Mouse (Mus musculus): ENCODE results near the gene Arf1. TPM values are rescaled to one million over a fixed set of nuclear protein-coding genes. Genes with fewer than 3 reads are reported as not detected.

Arf1 gene
- polyA plus RNA-seq, 1 experiment: 885 TPM

- Histone ChIP-seq H3K27ac (ENCODE audit: insufficient read depth, low read depth, low read length) (peak overlapping the region; percentile 41; the same call in 1 of the 2 replicates), H3K27me3 (ENCODE audit: control insufficient read depth, insufficient read depth, low read length) (no peaks in the 10 kb centered on the region), H3K4me3 (ENCODE audit: low read depth, low read length) (peak overlapping the region; percentile 89), H3K36me3 (ENCODE audit: control insufficient read depth, insufficient read depth, low read length) (peaks cover 46% of the 10 kb centered on the region), H3K4me1 (ENCODE audit: control insufficient read depth, insufficient read depth, insufficient read length, low read length) (peaks cover 10% of the 10 kb centered on the region)
- no peak for TF ChIP-seq CTCF (IDR thresholded peaks at IDR 0.05; ENCODE audit: extremely low read depth, insufficient read length, insufficient replicate concordance, low read depth, low read length)
- TF ChIP-seq POLR2A (IDR thresholded peaks at IDR 0.05; ENCODE audit: low read depth, low read length): no peak
- 54% methylated on average over 5 of the region's 5 CpGs for WGBS
These were observed 18.5 kb downstream of the Arf1 start for GRCm38 (mm10) chr11:59209580-59209979.

- peak overlapping the region; percentile 71 for H3K27ac ChIP-seq (ENCODE audit: insufficient read depth, low read depth, low read length)
- peaks cover 10% of the 10 kb centered on the region for H3K4me1 ChIP-seq (ENCODE audit: control insufficient read depth, insufficient read depth, insufficient read length, low read length)
- peak; percentile 68; the same call in 1 of the 2 replicates for TF ChIP-seq CTCF (IDR thresholded peaks at IDR 0.05; ENCODE audit: extremely low read depth, insufficient read length, insufficient replicate concordance, low read depth, low read length)
- 0 out of 2 replicates have a peak, but pooled peaks have one; percentile 22 for TF ChIP-seq POLR2A (IDR thresholded peaks at IDR 0.05; ENCODE audit: low read depth, low read length)
- 5% methylated on average over 18 of the region's 18 CpGs for WGBS
- H3K36me3 ChIP-seq (ENCODE audit: control insufficient read depth, insufficient read depth, low read length): peaks cover 50% of the 10 kb centered on the region
- no peaks in the 10 kb centered on the region for H3K27me3 ChIP-seq (ENCODE audit: control insufficient read depth, insufficient read depth, low read length)
- peak overlapping the region; percentile 89 for H3K4me3 ChIP-seq (ENCODE audit: low read depth, low read length)
These were observed 19.0 kb downstream of the Arf1 start for GRCm38 (mm10) chr11:59209003-59209441.

GRCm38 (mm10) chr11:59208153-59208831, 19.8 kb downstream of the Arf1 start, which contains the start of gene 2310033P09Rik:
2310033P09Rik (plus strand) TSS chr11:59208321.
- under 1% methylated on average over 67 of the region's 67 CpGs for WGBS

GRCm38 (mm10) chr11:59202081-59202995, 25.7 kb downstream of the Arf1 start, which contains the start of gene Mrpl55:
Mrpl55 (plus strand) TSS chr11:59202486.
- peaks cover 18% of the 10 kb centered on the region for H3K36me3 ChIP-seq (ENCODE audit: control insufficient read depth, insufficient read depth, low read length)
- WGBS: under 1% methylated on average over 63 of the region's 63 CpGs
- peak within 1 kb of the TSS; percentile 74 for H3K27ac ChIP-seq (ENCODE audit: insufficient read depth, low read depth, low read length)
- TF ChIP-seq CTCF (IDR thresholded peaks at IDR 0.05; ENCODE audit: extremely low read depth, insufficient read length, insufficient replicate concordance, low read depth, low read length) (no peak), POLR2A (IDR thresholded peaks at IDR 0.05; ENCODE audit: low read depth, low read length) (peak; percentile 73; the same call in 1 of the 2 replicates)
- H3K4me3 ChIP-seq (ENCODE audit: low read depth, low read length): peak within 1 kb of the TSS; percentile 87
- no peaks in the 10 kb centered on the region for H3K27me3 ChIP-seq (ENCODE audit: control insufficient read depth, insufficient read depth, low read length)
- H3K4me1 ChIP-seq (ENCODE audit: control insufficient read depth, insufficient read depth, insufficient read length, low read length): peaks cover 8% of the 10 kb centered on the region; the same call in 1 of the 2 replicates

More at GRCm38 (mm10) chr11:59208153-59208831, 19.8 kb downstream of the Arf1 start, which contains the start of gene 2310033P09Rik:
- Histone ChIP-seq H3K27me3 (ENCODE audit: control insufficient read depth, insufficient read depth, low read length) (no peaks in the 10 kb centered on the region), H3K4me3 (ENCODE audit: low read depth, low read length) (peak within 1 kb of the TSS; percentile 89), H3K27ac (ENCODE audit: insufficient read depth, low read depth, low read length) (peak within 1 kb of the TSS; percentile 97), H3K36me3 (ENCODE audit: control insufficient read depth, insufficient read depth, low read length) (peaks cover 48% of the 10 kb centered on the region), H3K4me1 (ENCODE audit: control insufficient read depth, insufficient read depth, insufficient read length, low read length) (peaks cover 10% of the 10 kb centered on the region)
- no peak for TF ChIP-seq CTCF (IDR thresholded peaks at IDR 0.05; ENCODE audit: extremely low read depth, insufficient read length, insufficient replicate concordance, low read depth, low read length)
- TF ChIP-seq POLR2A (IDR thresholded peaks at IDR 0.05; ENCODE audit: low read depth, low read length): peak; percentile 32; the same call in 1 of the 2 replicates

GRCm38 (mm10) chr11:59201216-59202002, 26.7 kb downstream of the Arf1 start:
- Histone ChIP-seq H3K4me3 (ENCODE audit: low read depth, low read length) (peak overlapping the region; percentile 87), H3K4me1 (ENCODE audit: control insufficient read depth, insufficient read depth, insufficient read length, low read length) (peaks cover 8% of the 10 kb centered on the region; the same call in 1 of the 2 replicates), H3K36me3 (ENCODE audit: control insufficient read depth, insufficient read depth, low read length) (peaks cover 16% of the 10 kb centered on the region), H3K27ac (ENCODE audit: insufficient read depth, low read depth, low read length) (peak overlapping the region; percentile 74; the same call in 1 of the 2 replicates), H3K27me3 (ENCODE audit: control insufficient read depth, insufficient read depth, low read length) (no peaks in the 10 kb centered on the region)
- no peak for TF ChIP-seq CTCF (IDR thresholded peaks at IDR 0.05; ENCODE audit: extremely low read depth, insufficient read length, insufficient replicate concordance, low read depth, low read length)
- TF ChIP-seq POLR2A (IDR thresholded peaks at IDR 0.05; ENCODE audit: low read depth, low read length): no peak
- WGBS: 20% methylated on average over 16 of the region's 16 CpGs

GRCm38 (mm10) chr11:59196230-59196629, 31.8 kb downstream of the Arf1 start:
- Histone ChIP-seq H3K27ac (ENCODE audit: insufficient read depth, low read depth, low read length) (no peak overlapping the region), H3K27me3 (ENCODE audit: control insufficient read depth, insufficient read depth, low read length) (no peaks in the 10 kb centered on the region), H3K36me3 (ENCODE audit: control insufficient read depth, insufficient read depth, low read length) (no peaks in the 10 kb centered on the region), H3K4me3 (ENCODE audit: low read depth, low read length) (no peak overlapping the region), H3K4me1 (ENCODE audit: control insufficient read depth, insufficient read depth, insufficient read length, low read length) (peaks cover 3% of the 10 kb centered on the region; the same call in 1 of the 2 replicates)
- TF ChIP-seq POLR2A (IDR thresholded peaks at IDR 0.05; ENCODE audit: low read depth, low read length) (no peak), CTCF (IDR thresholded peaks at IDR 0.05; ENCODE audit: extremely low read depth, insufficient read length, insufficient replicate concordance, low read depth, low read length) (no peak)

All from small intestine, adult 2 months (tissue).